Mouse (Mus musculus) hindbrain, embryonic 11.5 days (tissue): ENCODE results near the gene Kcnd2. TPM values are rescaled to one million over a fixed set of nuclear protein-coding genes. Genes with fewer than 3 reads are reported as not detected.
"Not testable (repeated sequence)": the region's sequence is repeated elsewhere in the genome, so short reads cannot be mapped to it uniquely, and the experiment has no call there.

Experiments
- ATAC-seq: fragments of 200-750 bp; cut with Nextera tagmentation; 2 replicates; pipeline ENCODE4 v1.8.0; 2017; ENCODE audit warnings: mild to moderate bottlenecking, moderate TSS enrichment, moderate library complexity; ENCODE audit not compliant: low FRiP score
- DNase-seq: peaks from one replicate; pipeline ENCODE4 v3.0.0-alpha.2; 2015; ENCODE audit warnings: low spot score
- H3K27ac ChIP-seq: fragments of 300-500 bp; sonication (generic); 2 replicates; pipeline ENCODE4 v1.5.1; 2014; ENCODE audit warnings: mild to moderate bottlenecking, low read depth, low read length
- H3K27me3 ChIP-seq: fragments of 300-500 bp; sonication (generic); 2 replicates; pipeline ENCODE4 v1.6.1; 2014; ENCODE audit warnings: mild to moderate bottlenecking, low read length, moderate library complexity, mixed read lengths; ENCODE audit not compliant: control insufficient read depth, insufficient read depth
- H3K36me3 ChIP-seq: fragments of 300-500 bp; sonication (generic); 2 replicates; pipeline ENCODE4 v1.6.1; 2014; ENCODE audit warnings: mild to moderate bottlenecking, low read length, moderate library complexity, mixed read lengths; ENCODE audit not compliant: control insufficient read depth, insufficient read depth
- H3K4me1 ChIP-seq: fragments of 300-500 bp; sonication (generic); replicated peaks from 2 replicates; pipeline ENCODE4 v1.6.1; 2014; ENCODE audit warnings: low read length, mixed read lengths; ENCODE audit not compliant: control insufficient read depth, insufficient read depth
- H3K4me2 ChIP-seq: fragments of 300-500 bp; sonication (generic); replicated peaks from 2 replicates; pipeline ENCODE4 v1.6.1; 2014; ENCODE audit warnings: mild to moderate bottlenecking, low read depth, low read length
- H3K4me3 ChIP-seq: fragments of 300-500 bp; sonication (generic); 2 replicates; pipeline ENCODE4 v1.5.1; 2014; ENCODE audit warnings: low read depth, low read length
- H3K9ac ChIP-seq: fragments of 300-500 bp; sonication (generic); 2 replicates; pipeline ENCODE4 v1.6.1; 2014; ENCODE audit warnings: low read depth, low read length
- H3K9me3 ChIP-seq: fragments of 300-500 bp; sonication (generic); 2 replicates; pipeline ENCODE4 v1.6.1; 2016; ENCODE audit warnings: low read length; ENCODE audit not compliant: control insufficient read depth
- WGBS: fragments of 180-500 bp; shearing (Covaris S2); extraction: QIAGEN DNeasy Blood & Tissue Kit; methylation state at CpG from one replicate; pipeline ENCODE4 v1.1.7; 2014; 5-methylcytosine and 5-hydroxymethylcytosine counted together
- polyA plus RNA-seq: library from polyadenylated mRNA; unstranded; fragments of >200 nt; fragmentation: Nextera tagmentation; extraction: Ambion mirVana; gene quantifications from 2 replicates; pipeline ENCODE4 v1.2.1, GENCODE M21; 2014

Gene Kcnd2
- polyA plus RNA-seq, 1 experiment from 2014 or later, result 2.1 TPM

DNA sequence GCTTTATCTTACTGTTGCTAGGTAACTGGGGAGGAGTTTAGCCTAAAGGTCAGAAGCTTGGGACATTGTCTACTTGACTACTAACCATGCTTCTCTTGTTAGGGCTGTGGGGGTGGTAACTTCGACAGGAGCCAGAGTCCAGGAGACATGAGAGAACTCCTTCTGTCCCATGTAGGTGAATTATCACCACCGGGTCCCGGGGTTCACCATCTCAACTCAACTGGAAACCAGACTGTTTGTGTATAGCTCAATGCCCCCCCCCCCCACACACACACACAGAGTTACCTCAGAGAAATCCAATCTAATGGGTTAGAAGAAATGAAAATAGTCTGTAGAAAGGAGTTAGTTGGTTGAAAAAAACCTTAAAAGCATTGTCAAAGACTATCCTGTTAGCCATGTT, 170.0 kb downstream of the Kcnd2 start:
- H3K4me2 ChIP-seq, H3K4me1 ChIP-seq, H3K36me3 ChIP-seq, H3K4me3 ChIP-seq, DNase-seq, H3K27ac ChIP-seq, H3K9ac ChIP-seq, H3K9me3 ChIP-seq, ATAC-seq, H3K27me3 ChIP-seq: not testable (repeated sequence)
- WGBS, result 61% methylated on average over 3 of the region's 3 CpGs

DNA sequence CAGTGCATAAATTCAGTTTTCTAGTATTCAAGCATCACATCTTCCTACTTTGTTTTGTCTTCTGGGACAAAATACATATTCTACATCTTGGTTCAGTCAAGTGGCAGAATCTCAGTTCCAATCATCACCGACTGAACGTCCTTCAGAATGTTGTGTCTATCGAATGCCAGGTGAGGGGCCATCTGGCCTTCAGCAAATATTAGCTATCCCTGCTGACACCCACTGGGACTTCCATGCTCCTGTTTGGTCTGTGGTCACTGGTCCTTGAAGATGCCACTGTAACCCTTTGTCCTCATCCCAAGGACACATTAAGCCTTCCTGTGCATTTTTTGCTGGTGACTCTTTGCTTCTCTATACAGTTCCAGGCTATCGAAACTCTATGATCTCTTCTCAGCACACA, 176.5 kb downstream of the Kcnd2 start:
- Histone ChIP-seq H3K4me2 (no peak overlapping the region), H3K36me3 (no peaks in the 10 kb centered on the region), H3K4me1 (no peaks in the 10 kb centered on the region), H3K4me3 (no peak overlapping the region), H3K9me3 (no peaks in the 10 kb centered on the region), H3K9ac (no peak overlapping the region), H3K27ac (no peak overlapping the region), H3K27me3 (no peaks in the 10 kb centered on the region)
- DNase-seq (no peak), ATAC-seq (no peak)
- WGBS, result 93% methylated on average over 4 of the region's 4 CpGs

DNA sequence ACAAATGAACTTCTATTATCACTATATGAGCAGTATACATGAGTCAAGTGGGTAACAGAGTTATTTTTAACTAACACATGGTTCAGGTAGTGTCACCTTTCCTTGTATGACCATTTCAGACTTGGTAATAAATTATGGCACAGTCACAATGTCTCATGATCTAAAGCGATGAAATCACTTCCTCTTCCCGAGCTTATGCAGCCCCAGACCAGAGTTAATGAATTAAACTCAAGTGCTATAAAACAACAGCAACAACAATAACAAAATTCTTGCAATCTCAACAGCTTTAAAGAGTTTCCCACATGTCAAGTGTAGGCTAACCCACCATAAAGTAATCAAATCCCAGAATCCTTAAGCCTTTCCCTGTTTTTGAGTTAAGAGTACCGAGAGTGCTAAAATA, 198.4 kb downstream of the Kcnd2 start:
- H3K4me2 ChIP-seq, result no peak overlapping the region
- no peaks in the 10 kb centered on the region for H3K27me3 ChIP-seq
- H3K4me1 ChIP-seq, result no peaks in the 10 kb centered on the region
- H3K4me3 ChIP-seq, result no peak overlapping the region
- DNase-seq (no peak), ATAC-seq (no peak)
- H3K9ac ChIP-seq, result no peak overlapping the region
- no peaks in the 10 kb centered on the region for H3K9me3 ChIP-seq
- WGBS, result 92% methylated on average over 3 of the region's 3 CpGs
- no peak overlapping the region for H3K27ac ChIP-seq
- H3K36me3 ChIP-seq, result no peaks in the 10 kb centered on the region

GRCm38 (mm10) chr6:21418246-21418645, 202.9 kb downstream of the Kcnd2 start:
- DNase-seq (no peak), ATAC-seq (no peak)
- Histone ChIP-seq H3K4me3 (no peak overlapping the region), H3K4me1 (no peaks in the 10 kb centered on the region), H3K4me2 (no peak overlapping the region), H3K9ac (no peak overlapping the region), H3K9me3 (no peaks in the 10 kb centered on the region), H3K27me3 (no peaks in the 10 kb centered on the region), H3K27ac (no peak overlapping the region), H3K36me3 (no peaks in the 10 kb centered on the region)
- WGBS, result 84% methylated on average over 6 of the region's 6 CpGs

DNA sequence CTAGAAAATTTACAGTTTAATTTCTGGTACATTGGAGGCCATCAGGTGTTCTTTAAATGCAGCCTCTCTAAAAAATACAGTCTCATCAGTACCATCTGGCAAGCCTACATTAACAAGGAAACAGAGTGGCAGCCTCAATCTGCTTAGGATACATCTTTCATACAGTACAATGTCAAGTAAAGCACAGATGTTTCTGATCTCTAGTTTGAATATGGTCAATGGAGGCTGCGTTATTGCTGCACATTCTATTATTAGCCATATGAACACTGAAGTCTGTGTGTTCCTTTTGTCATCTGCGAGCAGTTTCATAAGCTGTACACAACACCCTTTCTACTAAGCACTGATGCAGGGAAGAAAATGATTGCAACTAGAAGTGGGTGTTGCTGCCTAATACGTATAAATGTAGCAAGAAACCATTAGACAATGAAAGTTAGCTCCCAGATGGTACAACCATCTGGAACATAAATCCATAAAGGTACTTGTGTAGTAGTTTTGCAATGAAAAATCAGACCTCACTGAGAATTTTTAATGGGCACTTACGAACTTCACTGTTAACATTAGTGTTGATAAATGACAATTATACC, 209.0 kb downstream of the Kcnd2 start:
- no peaks in the 10 kb centered on the region for H3K4me1 ChIP-seq
- H3K4me2 ChIP-seq, result no peak overlapping the region
- no peaks in the 10 kb centered on the region for H3K36me3 ChIP-seq
- H3K4me3 ChIP-seq, result no peak overlapping the region
- H3K9ac ChIP-seq, result no peak overlapping the region
- WGBS, result 82% methylated on average over 4 of the region's 4 CpGs
- H3K27me3 ChIP-seq, result no peaks in the 10 kb centered on the region
- no peak for DNase-seq
- H3K27ac ChIP-seq, result no peak overlapping the region
- ATAC-seq, result no peak
- H3K9me3 ChIP-seq, result no peaks in the 10 kb centered on the region

GRCm38 (mm10) chr6:21431120-21431519, 215.8 kb downstream of the Kcnd2 start:
- Histone ChIP-seq H3K4me2 (no peak overlapping the region), H3K4me1 (no peaks in the 10 kb centered on the region), H3K36me3 (no peaks in the 10 kb centered on the region), H3K27ac (no peak overlapping the region), H3K9me3 (no peaks in the 10 kb centered on the region), H3K27me3 (no peaks in the 10 kb centered on the region), H3K9ac (no peak overlapping the region), H3K4me3 (no peak overlapping the region)
- ATAC-seq (no peak), DNase-seq (no peak)
- 94% methylated on average over 1 of the region's 1 CpGs for WGBS

DNA sequence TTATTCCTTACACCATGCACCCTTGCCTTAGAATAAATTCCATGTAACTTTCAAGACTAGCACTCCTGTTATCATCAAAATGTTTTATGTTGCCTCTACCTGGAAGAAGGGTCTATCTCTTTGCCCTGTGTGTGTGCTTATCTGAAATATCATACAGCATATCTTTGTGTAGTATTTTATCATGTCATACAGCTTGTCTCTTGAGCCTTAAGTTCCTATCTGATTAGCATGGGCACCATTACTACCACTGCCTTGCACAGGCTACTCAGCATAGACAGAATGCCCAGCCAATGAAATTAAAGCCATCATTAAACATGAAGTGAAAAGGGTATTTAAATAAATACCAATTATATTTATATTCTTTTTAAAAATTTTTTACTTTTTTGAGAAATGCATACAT, 249.4 kb downstream of the Kcnd2 start:
- Histone ChIP-seq H3K4me2 (no peak overlapping the region), H3K27ac (no peak overlapping the region), H3K9me3 (no peaks in the 10 kb centered on the region), H3K9ac (no peak overlapping the region), H3K4me1 (no peaks in the 10 kb centered on the region), H3K4me3 (no peak overlapping the region), H3K36me3 (no peaks in the 10 kb centered on the region), H3K27me3 (no peaks in the 10 kb centered on the region)
- DNase-seq (no peak), ATAC-seq (no peak)

- 80% methylated on average over 1 of the region's 1 CpGs for WGBS
- ATAC-seq, result no peak
- Histone ChIP-seq H3K4me3 (no peak overlapping the region), H3K4me2 (no peak overlapping the region), H3K27me3 (no peaks in the 10 kb centered on the region), H3K9ac (no peak overlapping the region), H3K27ac (no peak overlapping the region), H3K36me3 (no peaks in the 10 kb centered on the region), H3K4me1 (no peaks in the 10 kb centered on the region), H3K9me3 (no peaks in the 10 kb centered on the region)
- DNase-seq, result no peak
These were observed 256.7 kb downstream of the Kcnd2 start for GRCm38 (mm10) chr6:21471891-21472544.

DNA sequence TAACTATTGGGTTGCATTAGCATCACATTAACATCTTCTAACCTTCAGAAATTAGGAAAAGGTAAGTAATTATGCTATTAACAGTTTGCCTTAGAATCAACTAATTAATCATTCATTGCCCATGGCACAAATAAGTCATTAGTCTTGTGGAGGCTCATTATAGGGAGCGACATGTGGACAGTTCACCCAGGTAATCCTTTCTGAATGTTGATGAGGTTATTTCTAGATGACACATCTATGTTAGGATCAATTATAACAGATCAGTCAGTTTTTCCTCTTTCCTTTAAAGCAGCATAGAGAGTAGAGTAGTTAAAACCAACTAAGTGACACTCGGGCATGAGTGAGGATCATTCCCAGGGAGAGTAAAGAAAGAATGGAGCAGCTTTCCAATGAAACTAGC, 267.4 kb downstream of the Kcnd2 start:
- DNase-seq (no peak), ATAC-seq (no peak)
- Histone ChIP-seq H3K27me3 (no peaks in the 10 kb centered on the region), H3K9me3 (no peaks in the 10 kb centered on the region), H3K4me3 (no peak overlapping the region), H3K27ac (no peak overlapping the region), H3K4me1 (no peaks in the 10 kb centered on the region), H3K9ac (no peak overlapping the region), H3K4me2 (no peak overlapping the region), H3K36me3 (no peaks in the 10 kb centered on the region)
- 88% methylated on average over 2 of the region's 2 CpGs for WGBS
